Mouse (Mus musculus) neural tube, embryonic 15.5 days (tissue): ENCODE measurements around the gene B3gnt2. TPM values are rescaled to one million over a fixed set of nuclear protein-coding genes. Genes with fewer than 3 reads are reported as not detected.

Source experiments
- ATAC-seq: fragments of 200-750 bp; cut with Nextera tagmentation; 2 replicates; pipeline ENCODE4 v1.8.0; 2017; ENCODE audit warnings: mild to moderate bottlenecking, moderate TSS enrichment, moderate library complexity; ENCODE audit not compliant: low FRiP score
- H3K27ac ChIP-seq: fragments of 300-500 bp; sonication (generic); replicated peaks from 2 replicates; pipeline ENCODE4 v1.5.1; 2015; ENCODE audit warnings: mild to moderate bottlenecking, inconsistent platforms
- H3K27me3 ChIP-seq: fragments of 300-500 bp; sonication (generic); replicated peaks from 2 replicates; pipeline ENCODE4 v1.6.1; 2015; ENCODE audit warnings: inconsistent platforms
- H3K36me3 ChIP-seq: fragments of 300-500 bp; sonication (generic); 2 replicates; pipeline ENCODE4 v1.6.1; 2015; ENCODE audit warnings: inconsistent platforms
- H3K4me1 ChIP-seq: fragments of 300-500 bp; sonication (generic); 2 replicates; pipeline ENCODE4 v1.6.1; 2015; ENCODE audit warnings: inconsistent platforms
- H3K4me2 ChIP-seq: fragments of 300-500 bp; sonication (generic); 2 replicates; pipeline ENCODE4 v1.6.1; 2015; ENCODE audit warnings: inconsistent platforms, mild to moderate bottlenecking, moderate library complexity
- H3K4me3 ChIP-seq: fragments of 300-500 bp; sonication (generic); replicated peaks from 2 replicates; pipeline ENCODE4 v1.5.1; 2015; ENCODE audit warnings: mild to moderate bottlenecking, inconsistent platforms
- H3K9ac ChIP-seq: fragments of 300-500 bp; sonication (generic); replicated peaks from 2 replicates; pipeline ENCODE4 v1.6.1; 2015; ENCODE audit warnings: mild to moderate bottlenecking, inconsistent platforms
- H3K9me3 ChIP-seq: fragments of 300-500 bp; sonication (generic); replicated peaks from 2 replicates; pipeline ENCODE4 v1.6.1; 2016; ENCODE audit warnings: inconsistent platforms
- WGBS: fragments of 180-500 bp; shearing (Covaris S2); methylation state at CpG from one replicate; pipeline ENCODE4 v1.1.7; 2015; ENCODE audit warnings: mixed read lengths; 5-methylcytosine and 5-hydroxymethylcytosine counted together
- polyA plus RNA-seq: library from polyadenylated mRNA; unstranded; fragments of >200 nt; fragmentation: Nextera tagmentation; extraction: Ambion mirVana; gene quantifications from 2 replicates; pipeline ENCODE4 v1.2.1, GENCODE M21; 2015

B3gnt2 gene
- polyA plus RNA-seq, 1 experiment from 2014 or later = 2.3 TPM

- H3K27ac ChIP-seq = no peak overlapping the region
- no peaks in the 10 kb centered on the region for H3K36me3 ChIP-seq
- H3K9ac ChIP-seq = no peak overlapping the region
- no peaks in the 10 kb centered on the region for H3K4me1 ChIP-seq
- 93% methylated on average over 5 of the region's 5 CpGs for WGBS
- no peak for ATAC-seq
- H3K9me3 ChIP-seq = no peaks in the 10 kb centered on the region
- no peak overlapping the region for H3K4me2 ChIP-seq
- H3K27me3 ChIP-seq = peaks cover 6% of the 10 kb centered on the region; the same call in 1 of the 2 replicates
- no peak overlapping the region for H3K4me3 ChIP-seq
Observed at GRCm38 (mm10) chr11:22867691-22868090, 6.9 kb upstream of the B3gnt2 start.

- H3K4me2 ChIP-seq = no peak overlapping the region
- peaks cover 1% of the 10 kb centered on the region; the same call in 1 of the 2 replicates for H3K4me1 ChIP-seq
- no peak overlapping the region for H3K27ac ChIP-seq
- H3K9ac ChIP-seq = no peak overlapping the region
- no peaks in the 10 kb centered on the region for H3K36me3 ChIP-seq
- no peaks in the 10 kb centered on the region for H3K9me3 ChIP-seq
- H3K4me3 ChIP-seq = no peak overlapping the region
- H3K27me3 ChIP-seq = peaks cover 20% of the 10 kb centered on the region
- no peak for ATAC-seq
- WGBS = 84% methylated on average over 7 of the region's 7 CpGs
Observed at GRCm38 (mm10) chr11:22865635-22866246, 5.0 kb upstream of the B3gnt2 start.

- Histone ChIP-seq H3K27me3 (peaks cover 32% of the 10 kb centered on the region), H3K4me1 (peaks cover 12% of the 10 kb centered on the region), H3K9ac (no peak overlapping the region), H3K27ac (no peak overlapping the region), H3K4me2 (no peak overlapping the region), H3K4me3 (no peak overlapping the region), H3K36me3 (no peaks in the 10 kb centered on the region), H3K9me3 (no peaks in the 10 kb centered on the region)
- 45% methylated on average over 8 of the region's 8 CpGs for WGBS
- ATAC-seq = no peak
Observed at GRCm38 (mm10) chr11:22864305-22865060, 3.7 kb upstream of the B3gnt2 start.

- Histone ChIP-seq H3K4me1 (peaks cover 19% of the 10 kb centered on the region), H3K4me3 (no peak overlapping the region), H3K27ac (no peak overlapping the region), H3K36me3 (no peaks in the 10 kb centered on the region), H3K27me3 (peaks cover 39% of the 10 kb centered on the region), H3K9ac (no peak overlapping the region), H3K4me2 (no peak overlapping the region), H3K9me3 (no peaks in the 10 kb centered on the region)
- no peak for ATAC-seq
- 49% methylated on average over 4 of the region's 4 CpGs for WGBS
Observed at GRCm38 (mm10) chr11:22863581-22863980, 2.8 kb upstream of the B3gnt2 start.

- H3K9me3 ChIP-seq = no peaks in the 10 kb centered on the region
- ATAC-seq = no peak
- no peak overlapping the region for H3K27ac ChIP-seq
- peak overlapping the region; percentile 99; the same call in 1 of the 2 replicates for H3K4me2 ChIP-seq
- peaks cover 27% of the 10 kb centered on the region for H3K4me1 ChIP-seq
- peaks cover 60% of the 10 kb centered on the region for H3K27me3 ChIP-seq
- H3K36me3 ChIP-seq = no peaks in the 10 kb centered on the region
- no peak overlapping the region for H3K9ac ChIP-seq
- WGBS = 60% methylated on average over 4 of the region's 4 CpGs
- no peak overlapping the region for H3K4me3 ChIP-seq
Observed at GRCm38 (mm10) chr11:22861315-22861714, 554 bp upstream of the B3gnt2 start.

- H3K36me3 ChIP-seq = no peaks in the 10 kb centered on the region
- H3K4me1 ChIP-seq = peaks cover 27% of the 10 kb centered on the region
- peak; percentile 91 for ATAC-seq
- peaks cover 63% of the 10 kb centered on the region for H3K27me3 ChIP-seq
- WGBS = under 1% methylated on average over 51 of the region's 55 CpGs
- peak overlapping the region; percentile 63 for H3K4me3 ChIP-seq
- H3K27ac ChIP-seq = peak overlapping the region; percentile 64
- H3K4me2 ChIP-seq = peak overlapping the region; percentile 99
- H3K9me3 ChIP-seq = no peaks in the 10 kb centered on the region
- H3K9ac ChIP-seq = peak overlapping the region; percentile 55
Observed at GRCm38 (mm10) chr11:22859633-22860334, 977 bp downstream of the B3gnt2 start.

- H3K36me3 ChIP-seq = no peaks in the 10 kb centered on the region
- peak overlapping the region; percentile 55 for H3K9ac ChIP-seq
- H3K4me2 ChIP-seq = peak overlapping the region; percentile 99
- no peak overlapping the region for H3K27ac ChIP-seq
- ATAC-seq = peak; percentile 82
- peaks cover 63% of the 10 kb centered on the region for H3K27me3 ChIP-seq
- H3K9me3 ChIP-seq = no peaks in the 10 kb centered on the region
- under 1% methylated on average over 40 of the region's 41 CpGs for WGBS
- peak overlapping the region; percentile 63 for H3K4me3 ChIP-seq
- peaks cover 27% of the 10 kb centered on the region for H3K4me1 ChIP-seq
Observed at GRCm38 (mm10) chr11:22859301-22859632, 1.5 kb downstream of the B3gnt2 start.

- WGBS = 1% methylated on average over 50 of the region's 50 CpGs
- Histone ChIP-seq H3K4me3 (peak overlapping the region; percentile 63), H3K9me3 (no peaks in the 10 kb centered on the region), H3K36me3 (no peaks in the 10 kb centered on the region), H3K27ac (no peak overlapping the region), H3K9ac (peak overlapping the region; percentile 55), H3K4me2 (peak overlapping the region; percentile 99), H3K4me1 (peaks cover 27% of the 10 kb centered on the region), H3K27me3 (peaks cover 63% of the 10 kb centered on the region)
- peak; percentile 19; the same call in 1 of the 2 replicates for ATAC-seq
Observed at GRCm38 (mm10) chr11:22858441-22859300, 2.1 kb downstream of the B3gnt2 start.

GRCm38 (mm10) chr11:22857705-22858440, 2.9 kb downstream of the B3gnt2 start:
- H3K27me3 ChIP-seq = peaks cover 57% of the 10 kb centered on the region
- peak overlapping the region; percentile 55; the same call in 1 of the 2 replicates for H3K9ac ChIP-seq
- H3K4me3 ChIP-seq = peak overlapping the region; percentile 63
- 20% methylated on average over 25 of the region's 25 CpGs for WGBS
- no peak for ATAC-seq
- peaks cover 27% of the 10 kb centered on the region for H3K4me1 ChIP-seq
- peak overlapping the region; percentile 99 for H3K4me2 ChIP-seq
- no peaks in the 10 kb centered on the region for H3K36me3 ChIP-seq
- H3K27ac ChIP-seq = no peak overlapping the region
- no peaks in the 10 kb centered on the region for H3K9me3 ChIP-seq

- H3K27ac ChIP-seq = no peak overlapping the region
- H3K36me3 ChIP-seq = no peaks in the 10 kb centered on the region
- no peak overlapping the region for H3K4me3 ChIP-seq
- WGBS = 83% methylated on average over 5 of the region's 5 CpGs
- no peak overlapping the region for H3K9ac ChIP-seq
- H3K4me1 ChIP-seq = peaks cover 27% of the 10 kb centered on the region
- H3K4me2 ChIP-seq = peak overlapping the region; percentile 99; the same call in 1 of the 2 replicates
- ATAC-seq = no peak
- H3K27me3 ChIP-seq = peaks cover 53% of the 10 kb centered on the region
- no peaks in the 10 kb centered on the region for H3K9me3 ChIP-seq
Observed at GRCm38 (mm10) chr11:22857106-22857704, 3.6 kb downstream of the B3gnt2 start.
